Mouse (Mus musculus): Measurements from ENCODE around the gene Zbtb18. TPM values are rescaled to one million over a fixed set of nuclear protein-coding genes. Genes with fewer than 3 reads are reported as not detected.

Zbtb18 gene
- polyA plus RNA-seq, 1 experiment from 2014 or later, result 2.5 TPM

- ATAC-seq (ENCODE audit: insufficient number of reproducible peaks, insufficient read depth, low FRiP score, low read depth), result no peak
- 77% methylated on average over 7 of the region's 7 CpGs for WGBS
These were observed 42.1 kb downstream of the Zbtb18 start for GRCm38 (mm10) chr1:177484280-177484679.

GRCm38 (mm10) chr1:177484680-177485079 is 42.5 kb downstream of the Zbtb18 start:
- ATAC-seq (ENCODE audit: insufficient number of reproducible peaks, insufficient read depth, low FRiP score, low read depth), result no peak
- Histone ChIP-seq H3K4me2 (ENCODE audit: low read length) (no peak overlapping the region), H3K9ac (ENCODE audit: low read length) (no peak overlapping the region), H3K9me3 (ENCODE audit: control insufficient read depth, low read length) (no peaks in the 10 kb centered on the region), H3K4me3 (ENCODE audit: control insufficient read depth in 1 of 2, insufficient read depth in 1 of 2, low read depth in 1 of 2, low read length in 2 of 2) (no peak overlapping the region), H3K27me3 (ENCODE audit: control insufficient read depth, insufficient read depth, low read length) (no peaks in the 10 kb centered on the region), H3K27ac (replicated peaks in 1 of 2; ENCODE audit: control insufficient read depth in 1 of 2, insufficient read depth in 1 of 2, low read depth in 2 of 2, low read length in 2 of 2) (no peak overlapping the region), H3K36me3 (ENCODE audit: control insufficient read depth, insufficient read depth, low read length) (no peaks in the 10 kb centered on the region), H3K4me1 (ENCODE audit: control insufficient read depth in 2 of 2, insufficient read depth in 2 of 2, low read length in 2 of 2) (no peaks in the 10 kb centered on the region)
- WGBS, result 58% methylated on average over 7 of the region's 7 CpGs

More at GRCm38 (mm10) chr1:177484280-177484679, 42.1 kb downstream of the Zbtb18 start:
- no peak overlapping the region for H3K27ac ChIP-seq (replicated peaks in 1 of 2; ENCODE audit: control insufficient read depth in 1 of 2, insufficient read depth in 1 of 2, low read depth in 2 of 2, low read length in 2 of 2)
- no peak overlapping the region for H3K4me3 ChIP-seq (ENCODE audit: control insufficient read depth in 1 of 2, insufficient read depth in 1 of 2, low read depth in 1 of 2, low read length in 2 of 2)
- no peaks in the 10 kb centered on the region for H3K9me3 ChIP-seq (ENCODE audit: control insufficient read depth, low read length)
- H3K27me3 ChIP-seq (ENCODE audit: control insufficient read depth, insufficient read depth, low read length), result no peaks in the 10 kb centered on the region
- peaks cover 2 to 3% of the 10 kb centered on the region in 2 experiments; a peak in 3 of 4 replicates for H3K4me1 ChIP-seq (ENCODE audit: control insufficient read depth in 2 of 2, insufficient read depth in 2 of 2, low read length in 2 of 2)
- no peak overlapping the region for H3K4me2 ChIP-seq (ENCODE audit: low read length)
- H3K9ac ChIP-seq (ENCODE audit: low read length), result no peak overlapping the region
- no peaks in the 10 kb centered on the region for H3K36me3 ChIP-seq (ENCODE audit: control insufficient read depth, insufficient read depth, low read length)

- Histone ChIP-seq H3K36me3 (ENCODE audit: control insufficient read depth, insufficient read depth, low read length) (no peaks in the 10 kb centered on the region), H3K4me2 (ENCODE audit: low read length) (no peak overlapping the region), H3K4me1 (ENCODE audit: control insufficient read depth in 2 of 2, insufficient read depth in 2 of 2, low read length in 2 of 2) (no peaks in the 10 kb centered on the region; a peak in 1 of 4 replicates), H3K9ac (ENCODE audit: low read length) (no peak overlapping the region), H3K9me3 (ENCODE audit: control insufficient read depth, low read length) (no peaks in the 10 kb centered on the region), H3K27ac (replicated peaks in 1 of 2; ENCODE audit: control insufficient read depth in 1 of 2, insufficient read depth in 1 of 2, low read depth in 2 of 2, low read length in 2 of 2) (no peak overlapping the region), H3K4me3 (ENCODE audit: control insufficient read depth in 1 of 2, insufficient read depth in 1 of 2, low read depth in 1 of 2, low read length in 2 of 2) (no peak overlapping the region), H3K27me3 (ENCODE audit: control insufficient read depth, insufficient read depth, low read length) (no peaks in the 10 kb centered on the region)
- WGBS, result 55% methylated on average over 7 of the region's 7 CpGs
- ATAC-seq (ENCODE audit: insufficient number of reproducible peaks, insufficient read depth, low FRiP score, low read depth), result no peak
These were observed 47.7 kb downstream of the Zbtb18 start for GRCm38 (mm10) chr1:177489844-177490243.

GRCm38 (mm10) chr1:177490808-177491207 is 48.7 kb downstream of the Zbtb18 start:
- Histone ChIP-seq H3K9me3 (ENCODE audit: control insufficient read depth, low read length) (no peaks in the 10 kb centered on the region), H3K27me3 (ENCODE audit: control insufficient read depth, insufficient read depth, low read length) (no peaks in the 10 kb centered on the region), H3K4me2 (ENCODE audit: low read length) (no peak overlapping the region), H3K9ac (ENCODE audit: low read length) (no peak overlapping the region), H3K36me3 (ENCODE audit: control insufficient read depth, insufficient read depth, low read length) (no peaks in the 10 kb centered on the region), H3K4me1 (ENCODE audit: control insufficient read depth in 2 of 2, insufficient read depth in 2 of 2, low read length in 2 of 2) (no peaks in the 10 kb centered on the region; a peak in 1 of 4 replicates), H3K4me3 (ENCODE audit: control insufficient read depth in 1 of 2, insufficient read depth in 1 of 2, low read depth in 1 of 2, low read length in 2 of 2) (no peak overlapping the region), H3K27ac (replicated peaks in 1 of 2; ENCODE audit: control insufficient read depth in 1 of 2, insufficient read depth in 1 of 2, low read depth in 2 of 2, low read length in 2 of 2) (no peak overlapping the region)
- 62% methylated on average over 4 of the region's 4 CpGs for WGBS
- no peak for ATAC-seq (ENCODE audit: insufficient number of reproducible peaks, insufficient read depth, low FRiP score, low read depth)

- Histone ChIP-seq H3K36me3 (ENCODE audit: control insufficient read depth, insufficient read depth, low read length) (no peaks in the 10 kb centered on the region), H3K27ac (replicated peaks in 1 of 2; ENCODE audit: control insufficient read depth in 1 of 2, insufficient read depth in 1 of 2, low read depth in 2 of 2, low read length in 2 of 2) (no peak overlapping the region), H3K4me1 (ENCODE audit: control insufficient read depth in 2 of 2, insufficient read depth in 2 of 2, low read length in 2 of 2) (no peaks in the 10 kb centered on the region; a peak in 1 of 4 replicates), H3K4me2 (ENCODE audit: low read length) (no peak overlapping the region), H3K9ac (ENCODE audit: low read length) (no peak overlapping the region), H3K9me3 (ENCODE audit: control insufficient read depth, low read length) (no peaks in the 10 kb centered on the region), H3K4me3 (ENCODE audit: control insufficient read depth in 1 of 2, insufficient read depth in 1 of 2, low read depth in 1 of 2, low read length in 2 of 2) (no peak overlapping the region), H3K27me3 (ENCODE audit: control insufficient read depth, insufficient read depth, low read length) (no peaks in the 10 kb centered on the region)
- 50% methylated on average over 8 of the region's 8 CpGs for WGBS
- ATAC-seq (ENCODE audit: insufficient number of reproducible peaks, insufficient read depth, low FRiP score, low read depth), result no peak
These were observed 49.1 kb downstream of the Zbtb18 start for GRCm38 (mm10) chr1:177491280-177491679.

- Histone ChIP-seq H3K27me3 (ENCODE audit: control insufficient read depth, insufficient read depth, low read length) (no peaks in the 10 kb centered on the region), H3K27ac (replicated peaks in 1 of 2; ENCODE audit: control insufficient read depth in 1 of 2, insufficient read depth in 1 of 2, low read depth in 2 of 2, low read length in 2 of 2) (no peak overlapping the region), H3K4me1 (ENCODE audit: control insufficient read depth in 2 of 2, insufficient read depth in 2 of 2, low read length in 2 of 2) (no peaks in the 10 kb centered on the region; a peak in 1 of 4 replicates), H3K4me3 (ENCODE audit: control insufficient read depth in 1 of 2, insufficient read depth in 1 of 2, low read depth in 1 of 2, low read length in 2 of 2) (no peak overlapping the region), H3K36me3 (ENCODE audit: control insufficient read depth, insufficient read depth, low read length) (no peaks in the 10 kb centered on the region), H3K4me2 (ENCODE audit: low read length) (no peak overlapping the region), H3K9ac (ENCODE audit: low read length) (no peak overlapping the region), H3K9me3 (ENCODE audit: control insufficient read depth, low read length) (no peaks in the 10 kb centered on the region)
- WGBS, result 84% methylated on average over 8 of the region's 8 CpGs
- no peak for ATAC-seq (ENCODE audit: insufficient number of reproducible peaks, insufficient read depth, low FRiP score, low read depth)
These were observed 52.2 kb downstream of the Zbtb18 start for GRCm38 (mm10) chr1:177494306-177494705.

GRCm38 (mm10) chr1:177494913-177495542 is 52.9 kb downstream of the Zbtb18 start:
- Histone ChIP-seq H3K9ac (ENCODE audit: low read length) (no peak overlapping the region), H3K4me3 (ENCODE audit: control insufficient read depth in 1 of 2, insufficient read depth in 1 of 2, low read depth in 1 of 2, low read length in 2 of 2) (no peak overlapping the region), H3K9me3 (ENCODE audit: control insufficient read depth, low read length) (no peaks in the 10 kb centered on the region), H3K4me1 (ENCODE audit: control insufficient read depth in 2 of 2, insufficient read depth in 2 of 2, low read length in 2 of 2) (no peaks in the 10 kb centered on the region; a peak in 1 of 4 replicates), H3K27me3 (ENCODE audit: control insufficient read depth, insufficient read depth, low read length) (no peaks in the 10 kb centered on the region), H3K36me3 (ENCODE audit: control insufficient read depth, insufficient read depth, low read length) (no peaks in the 10 kb centered on the region), H3K27ac (replicated peaks in 1 of 2; ENCODE audit: control insufficient read depth in 1 of 2, insufficient read depth in 1 of 2, low read depth in 2 of 2, low read length in 2 of 2) (no peak overlapping the region), H3K4me2 (ENCODE audit: low read length) (no peak overlapping the region; the same call in 1 of the 2 replicates)
- WGBS, result 70% methylated on average over 9 of the region's 9 CpGs
- no peak for ATAC-seq (ENCODE audit: insufficient number of reproducible peaks, insufficient read depth, low FRiP score, low read depth)

Measured in heart, embryonic 14.5 days (tissue).